Mouse (Mus musculus): ENCODE measurements around the gene Ctsd.
"Not testable (repeated sequence)": the region's sequence is repeated elsewhere in the genome, so short reads cannot be mapped to it uniquely, and the experiment has no call there.

GRCm38 (mm10) chr7:142332741-142333140 lies 55.1 kb downstream of the Ctsd start:
- not testable (repeated sequence) for TF ChIP-seq CTCF (IDR thresholded peaks at IDR 0.05; ENCODE audit: low read depth, low read length); GATA2 (IDR thresholded peaks at IDR 0.05; ENCODE audit: borderline replicate concordance, low read depth, low read length); TAL1 (conservative IDR thresholded peaks at IDR 0.05; ENCODE audit: low read depth, low read length); GATA1 (IDR thresholded peaks at IDR 0.05; ENCODE audit: borderline replicate concordance, low read length)
